27 mouse cellular contexts compared by ENCODE assay signal in the genomic region with DNA sequence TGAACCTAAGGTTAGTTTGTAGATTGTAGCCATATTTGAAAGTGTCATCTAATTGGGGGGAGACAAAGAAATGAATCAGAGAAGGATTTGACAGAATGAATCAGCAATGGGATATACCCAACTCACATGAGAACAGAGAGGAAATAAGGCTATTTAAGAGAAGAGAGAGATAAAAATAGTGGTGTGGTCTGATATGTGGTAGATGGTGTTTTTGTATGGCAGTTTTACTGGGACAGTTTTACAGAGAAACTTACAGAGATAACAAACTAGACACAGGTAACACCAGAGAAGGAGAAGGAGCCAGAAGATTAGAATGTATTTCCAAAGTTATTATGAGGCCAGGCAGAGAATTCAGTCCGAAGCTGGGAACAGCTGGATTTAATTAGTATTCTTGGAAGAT.
"Had no signal": no experiment of that assay in that cellular context is flagged by ENCODE, and none has a peak within 500 bp of the region (broad histone marks: within the 10 kb centered on the region; RNA-seq: fewer than 3 reads in every experiment).

No protein-coding gene starts in this region.

- H3K4me2 ChIP-seq: embryonic facial prominence, embryonic 12.5 days; embryonic facial prominence, embryonic 13.5 days; embryonic facial prominence, embryonic 15.5 days; forebrain, embryonic 12.5 days; forebrain, embryonic 13.5 days; forebrain, embryonic 15.5 days had no signal

- DNase-seq: cerebellum, adult 8-10 months; cerebellum, adult 9-10 months; cerebellum, adult 9-11 months; cerebellum, postnatal 10 days; cerebellum, postnatal 14 days; cerebellum, postnatal 25 days; cerebellum, postnatal 36 days; embryo, embryonic 11 days; forebrain, postnatal 0 days; gastrocnemius, adult 2 months; gastrocnemius, postnatal 10 days; gastrocnemius, postnatal 14 days; gastrocnemius, postnatal 25 days; gastrocnemius, postnatal 36 days; heart, adult 11 months; heart, adult 18-20 months; heart, adult 2 months had no signal

- H3K27ac ChIP-seq: embryonic facial prominence, embryonic 12.5 days; embryonic facial prominence, embryonic 13.5 days; embryonic facial prominence, embryonic 15.5 days; forebrain, embryonic 10.5 days; forebrain, embryonic 12.5 days; forebrain, embryonic 13.5 days; forebrain, embryonic 15.5 days; gastrocnemius, adult 2 months; heart, adult 2 months had no signal

- H3K9me3 ChIP-seq: embryonic facial prominence, embryonic 12.5 days; embryonic facial prominence, embryonic 13.5 days; embryonic facial prominence, embryonic 15.5 days; forebrain, embryonic 10.5 days; forebrain, embryonic 12.5 days; forebrain, embryonic 13.5 days; forebrain, embryonic 15.5 days had no signal

- H3K9ac ChIP-seq: embryonic facial prominence, embryonic 12.5 days; embryonic facial prominence, embryonic 13.5 days; embryonic facial prominence, embryonic 15.5 days; forebrain, embryonic 12.5 days; forebrain, embryonic 13.5 days; forebrain, embryonic 15.5 days; forebrain, postnatal 0 days had no signal

- H3K36me3 ChIP-seq: embryonic facial prominence, embryonic 12.5 days; embryonic facial prominence, embryonic 13.5 days; embryonic facial prominence, embryonic 15.5 days; forebrain, embryonic 10.5 days; forebrain, embryonic 12.5 days; forebrain, embryonic 15.5 days had no signal

- H3K4me3 ChIP-seq: embryonic facial prominence, embryonic 12.5 days; embryonic facial prominence, embryonic 13.5 days; embryonic facial prominence, embryonic 15.5 days; erythroblast, embryonic 14.5 days; forebrain, embryonic 10.5 days; forebrain, embryonic 12.5 days; forebrain, embryonic 13.5 days; forebrain, embryonic 15.5 days; gastrocnemius, adult 2 months; heart, adult 2 months had no signal

- ATAC-seq: forebrain, embryonic 13.5 days; forebrain, embryonic 14.5 days; forebrain, embryonic 15.5 days; forebrain, embryonic 16.5 days; forebrain, postnatal 0 days had no signal

- H3K4me1 ChIP-seq: embryonic facial prominence, embryonic 12.5 days; embryonic facial prominence, embryonic 13.5 days; embryonic facial prominence, embryonic 15.5 days; forebrain, embryonic 10.5 days; forebrain, embryonic 12.5 days; forebrain, embryonic 13.5 days; forebrain, embryonic 15.5 days had no signal

- H3K27me3 ChIP-seq: embryonic facial prominence, embryonic 12.5 days; embryonic facial prominence, embryonic 13.5 days; embryonic facial prominence, embryonic 15.5 days; forebrain, embryonic 12.5 days; forebrain, embryonic 13.5 days; forebrain, embryonic 15.5 days had no signal
